Mouse (Mus musculus) lung, embryonic 15.5 days (tissue): ENCODE data around the gene Eif3b. TPM values are rescaled to one million over a fixed set of nuclear protein-coding genes. Genes with fewer than 3 reads are reported as not detected.

Experiments
- ATAC-seq: fragments of 200-750 bp; cut with Nextera tagmentation; 2 replicates; pipeline ENCODE4 v1.8.0; 2017; ENCODE audit warnings: moderate number of reproducible peaks, borderline replicate concordance; ENCODE audit not compliant: low FRiP score, low TSS enrichment; ENCODE audit errors: extremely low read depth
- H3K27ac ChIP-seq: fragments of 300-500 bp; sonication (generic); 2 replicates; pipeline ENCODE4 v1.5.1; 2015; ENCODE audit warnings: moderate library complexity, mild to moderate bottlenecking, inconsistent platforms
- H3K27me3 ChIP-seq: fragments of 300-500 bp; sonication (generic); 2 replicates; pipeline ENCODE4 v1.6.1; 2015; ENCODE audit warnings: inconsistent platforms
- H3K36me3 ChIP-seq: fragments of 300-500 bp; sonication (generic); 2 replicates; pipeline ENCODE4 v1.6.1; 2015; ENCODE audit warnings: inconsistent platforms
- H3K4me1 ChIP-seq: fragments of 300-500 bp; sonication (generic); 2 replicates; pipeline ENCODE4 v1.6.1; 2015; ENCODE audit warnings: inconsistent platforms
- H3K4me2 ChIP-seq: fragments of 300-500 bp; sonication (generic); 2 replicates; pipeline ENCODE4 v1.6.1; 2015; ENCODE audit warnings: inconsistent platforms, mild to moderate bottlenecking, moderate library complexity
- H3K4me3 ChIP-seq: fragments of 300-500 bp; sonication (generic); 2 replicates; pipeline ENCODE4 v1.5.1; 2015; ENCODE audit warnings: mild to moderate bottlenecking, inconsistent platforms
- H3K9ac ChIP-seq: fragments of 300-500 bp; sonication (generic); 2 replicates; pipeline ENCODE4 v1.6.1; 2015; ENCODE audit warnings: inconsistent platforms
- H3K9me3 ChIP-seq: fragments of 300-500 bp; sonication (generic); 2 replicates; pipeline ENCODE4 v1.6.1; 2016; ENCODE audit warnings: inconsistent platforms
- WGBS: fragments of 180-500 bp; shearing (Covaris S2); methylation state at CpG from one replicate; pipeline ENCODE4 v1.1.7; 2015; 5-methylcytosine and 5-hydroxymethylcytosine counted together
- polyA plus RNA-seq: library from polyadenylated mRNA; unstranded; fragments of >200 nt; fragmentation: Nextera tagmentation; extraction: Ambion mirVana; gene quantifications from 2 replicates; pipeline ENCODE4 v1.2.1, GENCODE M21; 2015

Gene Eif3b
- 115 and 129 TPM in 2 replicates for polyA plus RNA-seq

GRCm38 (mm10) chr5:140418489-140419441, at the start of gene Eif3b:
Gene Eif3b (plus strand): TSS chr5:140419328.
- H3K36me3 ChIP-seq, result peaks cover 8% of the 10 kb centered on the region
- peak; percentile 90 for ATAC-seq
- peak within 1 kb of the TSS; percentile 89 for H3K9ac ChIP-seq
- peak within 1 kb of the TSS; percentile 90 for H3K4me3 ChIP-seq
- H3K27ac ChIP-seq, result peak within 1 kb of the TSS; percentile 96
- peak within 1 kb of the TSS; percentile 78 for H3K4me2 ChIP-seq
- peaks cover 13% of the 10 kb centered on the region for H3K4me1 ChIP-seq
- WGBS, result under 1% methylated on average over 65 of the region's 65 CpGs
- H3K27me3 ChIP-seq, result no peaks in the 10 kb centered on the region
- H3K9me3 ChIP-seq, result no peaks in the 10 kb centered on the region

GRCm38 (mm10) chr5:140369466-140369865, 49.7 kb upstream of the Eif3b start:
- Histone ChIP-seq H3K27me3 (no peaks in the 10 kb centered on the region), H3K4me1 (peaks cover 9% of the 10 kb centered on the region), H3K9ac (no peak overlapping the region), H3K9me3 (no peaks in the 10 kb centered on the region), H3K4me3 (no peak overlapping the region), H3K27ac (no peak overlapping the region), H3K36me3 (no peaks in the 10 kb centered on the region), H3K4me2 (no peak overlapping the region)
- ATAC-seq, result no peak
- WGBS, result 71% methylated on average over 2 of the region's 2 CpGs

- Histone ChIP-seq H3K4me1 (peaks cover 9% of the 10 kb centered on the region), H3K9ac (no peak overlapping the region), H3K4me2 (no peak overlapping the region), H3K4me3 (no peak overlapping the region), H3K27ac (peak overlapping the region; percentile 16; the same call in 1 of the 2 replicates), H3K36me3 (no peaks in the 10 kb centered on the region), H3K9me3 (no peaks in the 10 kb centered on the region), H3K27me3 (no peaks in the 10 kb centered on the region)
- WGBS, result 50% methylated on average over 6 of the region's 6 CpGs
- ATAC-seq, result no peak
Observed at GRCm38 (mm10) chr5:140370446-140371254, 48.5 kb upstream of the Eif3b start.

- Histone ChIP-seq H3K27me3 (no peaks in the 10 kb centered on the region), H3K4me3 (no peak overlapping the region), H3K9me3 (no peaks in the 10 kb centered on the region), H3K36me3 (no peaks in the 10 kb centered on the region), H3K4me1 (peaks cover 9% of the 10 kb centered on the region), H3K9ac (no peak overlapping the region), H3K27ac (no peak overlapping the region), H3K4me2 (no peak overlapping the region)
- no peak for ATAC-seq
- WGBS, result 97% methylated on average over 3 of the region's 3 CpGs
Observed at GRCm38 (mm10) chr5:140371671-140372070, 47.5 kb upstream of the Eif3b start.

- peaks cover 9% of the 10 kb centered on the region for H3K4me1 ChIP-seq
- H3K4me3 ChIP-seq, result no peak overlapping the region
- WGBS, result 86% methylated on average over 2 of the region's 2 CpGs
- no peak overlapping the region for H3K27ac ChIP-seq
- H3K9me3 ChIP-seq, result no peaks in the 10 kb centered on the region
- H3K4me2 ChIP-seq, result no peak overlapping the region
- ATAC-seq, result no peak
- H3K9ac ChIP-seq, result no peak overlapping the region
- H3K27me3 ChIP-seq, result no peaks in the 10 kb centered on the region
- H3K36me3 ChIP-seq, result no peaks in the 10 kb centered on the region
Observed at GRCm38 (mm10) chr5:140373711-140374110, 45.4 kb upstream of the Eif3b start.

- Histone ChIP-seq H3K4me3 (no peak overlapping the region), H3K4me2 (no peak overlapping the region), H3K27me3 (no peaks in the 10 kb centered on the region), H3K9me3 (no peaks in the 10 kb centered on the region), H3K36me3 (no peaks in the 10 kb centered on the region), H3K4me1 (peaks cover 9% of the 10 kb centered on the region), H3K27ac (no peak overlapping the region), H3K9ac (no peak overlapping the region)
- no peak for ATAC-seq
- 77% methylated on average over 3 of the region's 3 CpGs for WGBS
Observed at GRCm38 (mm10) chr5:140374226-140374625, 44.9 kb upstream of the Eif3b start.

GRCm38 (mm10) chr5:140375249-140375829, 43.8 kb upstream of the Eif3b start:
- Histone ChIP-seq H3K36me3 (no peaks in the 10 kb centered on the region), H3K9ac (no peak overlapping the region), H3K9me3 (no peaks in the 10 kb centered on the region), H3K27ac (no peak overlapping the region), H3K4me3 (no peak overlapping the region), H3K4me2 (no peak overlapping the region), H3K27me3 (no peaks in the 10 kb centered on the region), H3K4me1 (peaks cover 7% of the 10 kb centered on the region)
- ATAC-seq, result no peak
- WGBS, result 88% methylated on average over 4 of the region's 4 CpGs

GRCm38 (mm10) chr5:140378121-140378853, 40.8 kb upstream of the Eif3b start:
- no peaks in the 10 kb centered on the region for H3K4me1 ChIP-seq
- H3K36me3 ChIP-seq, result no peaks in the 10 kb centered on the region
- H3K4me2 ChIP-seq, result no peak overlapping the region
- H3K27ac ChIP-seq, result no peak overlapping the region
- WGBS, result 85% methylated on average over 6 of the region's 6 CpGs
- H3K9ac ChIP-seq, result no peak overlapping the region
- no peaks in the 10 kb centered on the region for H3K9me3 ChIP-seq
- H3K27me3 ChIP-seq, result no peaks in the 10 kb centered on the region
- H3K4me3 ChIP-seq, result no peak overlapping the region
- no peak for ATAC-seq

GRCm38 (mm10) chr5:140379299-140379698, 39.8 kb upstream of the Eif3b start:
- no peak for ATAC-seq
- H3K9me3 ChIP-seq, result no peaks in the 10 kb centered on the region
- no peaks in the 10 kb centered on the region for H3K27me3 ChIP-seq
- H3K9ac ChIP-seq, result no peak overlapping the region
- H3K36me3 ChIP-seq, result no peaks in the 10 kb centered on the region
- H3K27ac ChIP-seq, result no peak overlapping the region
- H3K4me2 ChIP-seq, result no peak overlapping the region
- no peak overlapping the region for H3K4me3 ChIP-seq
- 72% methylated on average over 6 of the region's 6 CpGs for WGBS
- H3K4me1 ChIP-seq, result peaks cover 7% of the 10 kb centered on the region; the same call in 1 of the 2 replicates

GRCm38 (mm10) chr5:140381156-140381555, 38.0 kb upstream of the Eif3b start:
- no peaks in the 10 kb centered on the region for H3K9me3 ChIP-seq
- H3K27me3 ChIP-seq, result no peaks in the 10 kb centered on the region
- no peak for ATAC-seq
- no peak overlapping the region for H3K9ac ChIP-seq
- 80% methylated on average over 7 of the region's 7 CpGs for WGBS
- no peak overlapping the region for H3K27ac ChIP-seq
- H3K4me3 ChIP-seq, result no peak overlapping the region
- peaks cover 7% of the 10 kb centered on the region; the same call in 1 of the 2 replicates for H3K4me1 ChIP-seq
- H3K36me3 ChIP-seq, result no peaks in the 10 kb centered on the region
- H3K4me2 ChIP-seq, result no peak overlapping the region

GRCm38 (mm10) chr5:140382688-140383087, 36.4 kb upstream of the Eif3b start:
- ATAC-seq, result no peak
- Histone ChIP-seq H3K27ac (no peak overlapping the region), H3K9ac (no peak overlapping the region), H3K27me3 (no peaks in the 10 kb centered on the region), H3K9me3 (no peaks in the 10 kb centered on the region), H3K4me1 (peaks cover 9% of the 10 kb centered on the region; the same call in 1 of the 2 replicates), H3K4me3 (no peak overlapping the region), H3K36me3 (no peaks in the 10 kb centered on the region), H3K4me2 (no peak overlapping the region)
- WGBS, result 95% methylated on average over 6 of the region's 6 CpGs
